Mouse (Mus musculus): ENCODE measurements at regions not wholly inside any gene's neighbourhood (a gene's known extent, or its start where the extent isn't known, plus 50 kb on each side); places are given as distances from the start of the nearest gene placed in this dataset.

- no peak for TF ChIP-seq POLR2A (IDR thresholded peaks at IDR 0.05; ENCODE audit: insufficient read depth, low read depth, low read length)
- no peak for TF ChIP-seq CTCF (IDR thresholded peaks at IDR 0.05)
- no peak for TF ChIP-seq EP300 (IDR thresholded peaks at IDR 0.05; ENCODE audit: insufficient read depth, low read depth, low read length)
These were observed 287.7 kb downstream of the Etnk1 start for GRCm38 (mm10) chr6:143454695-143455218.
